Mouse (Mus musculus) C2C12 (cell line): Measurements from ENCODE around the gene Gm20716.

Source experiments
- CTCF ChIP-seq: IDR thresholded peaks from one replicate; pipeline ENCODE4 v1.5.1; 2011; ENCODE audit not compliant: control insufficient read depth, insufficient read depth, insufficient read length
- MYOD1 ChIP-seq: IDR thresholded peaks from one replicate; pipeline ENCODE4 v1.6.1; 2011; ENCODE audit warnings: low read depth; ENCODE audit not compliant: control insufficient read depth, insufficient read length
- USF1 ChIP-seq: IDR thresholded peaks from one replicate; pipeline ENCODE4 v1.6.1; 2011; ENCODE audit warnings: low read depth, mild to moderate bottlenecking, control low read depth, moderate library complexity

- TF ChIP-seq CTCF (peak; percentile 95), MYOD1 (no peak), USF1 (no peak)
Measured at GRCm38 (mm10) chr2:168205265-168205664, 24.9 kb downstream of the Gm20716 start.
